ENCODE assay signal across 12 mouse cellular contexts in genomic region chr5:113943328-113943727, GRCm38 (mm10). TPM values are rescaled to one million over a fixed set of nuclear protein-coding genes. Genes with fewer than 3 reads are reported as not detected.
DNase-seq lines count a peak whose midpoint lies in the region; ATAC-seq and TF ChIP-seq lines count a peak whose summit lies in the region.
"Had no signal": no experiment of that assay in that cellular context is flagged by ENCODE, and none has a peak within 500 bp of the region (broad histone marks: within the 10 kb centered on the region; RNA-seq: fewer than 3 reads in every experiment).

No protein-coding gene starts in this region.

- DNase-seq in hindbrain, embryonic 10.5 days (ENCODE audit: low spot score): no peak
- DNase-seq in neural tube, embryonic 11.5 days (ENCODE audit: low spot score): peak; percentile 41
- peak; percentile 42 for DNase-seq in brain, embryonic 14.5 days (ENCODE audit: low read depth)
- DNase-seq in spleen, postnatal 14 days (ENCODE audit: low spot score in 2 of 2): no peak
- DNase-seq: embryo, embryonic 11 days; heart, adult 18-20 months; lung, adult 2 months had no signal

- H3K27me3 ChIP-seq in hindbrain, embryonic 10.5 days (ENCODE audit: insufficient read depth, poor library complexity, severe bottlenecking): no peaks in the 10 kb centered on the region
- no peaks in the 10 kb centered on the region for H3K27me3 ChIP-seq in hindbrain, embryonic 16.5 days (replicated peaks; ENCODE audit: control insufficient read depth, insufficient read depth, low read length)
- no peaks in the 10 kb centered on the region for H3K27me3 ChIP-seq in neural tube, embryonic 11.5 days (ENCODE audit: control insufficient read depth, insufficient read depth, low read length)
- no peaks in the 10 kb centered on the region for H3K27me3 ChIP-seq in neural tube, embryonic 15.5 days (replicated peaks)
- no peaks in the 10 kb centered on the region for H3K27me3 ChIP-seq in neural tube, embryonic 13.5 days

- H3K4me2 ChIP-seq in hindbrain, embryonic 16.5 days (ENCODE audit: low read length): no peak overlapping the region
- no peak overlapping the region for H3K4me2 ChIP-seq in neural tube, embryonic 11.5 days (ENCODE audit: low read depth)
- no peak overlapping the region for H3K4me2 ChIP-seq in neural tube, embryonic 15.5 days
- no peak overlapping the region for H3K4me2 ChIP-seq in neural tube, embryonic 13.5 days
- H3K4me2 ChIP-seq: liver, embryonic 11.5 days had no signal

- TF ChIP-seq POLR2A in brain, embryonic 14.5 days (IDR thresholded peaks at IDR 0.05; ENCODE audit: borderline replicate concordance, extremely low read depth, insufficient read depth, insufficient read length, poor library complexity, severe bottlenecking): no peak

- ATAC-seq in hindbrain, embryonic 16.5 days: no peak
- ATAC-seq in neural tube, embryonic 11.5 days (ENCODE audit: insufficient read depth, low FRiP score, low TSS enrichment): no peak
- no peak for ATAC-seq in neural tube, embryonic 15.5 days (ENCODE audit: low FRiP score)
- no peak for ATAC-seq in neural tube, embryonic 13.5 days (ENCODE audit: low read depth)

- 0 out of 2 replicates have a peak, but pooled peaks cover 4% of the 10 kb centered on the region for H3K9me3 ChIP-seq in hindbrain, embryonic 10.5 days
- no peaks in the 10 kb centered on the region for H3K9me3 ChIP-seq in hindbrain, embryonic 16.5 days (ENCODE audit: control insufficient read depth, low read length)
- H3K9me3 ChIP-seq in neural tube, embryonic 11.5 days (ENCODE audit: control insufficient read depth, low read length): no peaks in the 10 kb centered on the region
- no peaks in the 10 kb centered on the region for H3K9me3 ChIP-seq in neural tube, embryonic 15.5 days (replicated peaks)
- H3K9me3 ChIP-seq in neural tube, embryonic 13.5 days: no peaks in the 10 kb centered on the region
- H3K9me3 ChIP-seq: limb, embryonic 10.5 days had no signal

- TF ChIP-seq CTCF in brain, embryonic 14.5 days (IDR thresholded peaks at IDR 0.05; ENCODE audit: borderline replicate concordance, extremely low read depth, insufficient read depth, insufficient read length): no peak

- 82% methylated on average over 12 of the region's 12 CpGs for WGBS in hindbrain, embryonic 10.5 days
- WGBS in hindbrain, embryonic 16.5 days: 66% methylated on average over 12 of the region's 12 CpGs
- 77% methylated on average over 12 of the region's 12 CpGs for WGBS in neural tube, embryonic 11.5 days
- 57% methylated on average over 12 of the region's 12 CpGs for WGBS in neural tube, embryonic 15.5 days
- 64% methylated on average over 12 of the region's 12 CpGs for WGBS in neural tube, embryonic 13.5 days

- peaks cover 94% of the 10 kb centered on the region for H3K36me3 ChIP-seq in hindbrain, embryonic 10.5 days
- H3K36me3 ChIP-seq in hindbrain, embryonic 16.5 days (ENCODE audit: control insufficient read depth, insufficient read depth, low read length): peaks cover 48% of the 10 kb centered on the region
- peaks cover 18% of the 10 kb centered on the region for H3K36me3 ChIP-seq in neural tube, embryonic 11.5 days (ENCODE audit: control insufficient read depth, insufficient read depth, low read length)
- peaks cover 71% of the 10 kb centered on the region for H3K36me3 ChIP-seq in neural tube, embryonic 15.5 days
- H3K36me3 ChIP-seq in neural tube, embryonic 13.5 days: peaks cover 93% of the 10 kb centered on the region

- no peak overlapping the region for H3K9ac ChIP-seq in hindbrain, embryonic 16.5 days (ENCODE audit: low read depth, low read length)
- H3K9ac ChIP-seq in neural tube, embryonic 11.5 days (ENCODE audit: low read length): no peak overlapping the region
- H3K9ac ChIP-seq in neural tube, embryonic 15.5 days (replicated peaks): no peak overlapping the region
- H3K9ac ChIP-seq in neural tube, embryonic 13.5 days: no peak overlapping the region

- H3K27ac ChIP-seq in hindbrain, embryonic 10.5 days: peak overlapping the region; percentile 74
- no peak overlapping the region for H3K27ac ChIP-seq in hindbrain, embryonic 16.5 days (ENCODE audit: low read depth, low read length)
- H3K27ac ChIP-seq in neural tube, embryonic 11.5 days (ENCODE audit: low read depth, low read length): no peak overlapping the region
- no peak overlapping the region for H3K27ac ChIP-seq in neural tube, embryonic 15.5 days (replicated peaks)
- H3K27ac ChIP-seq in neural tube, embryonic 13.5 days (replicated peaks): peak overlapping the region; percentile 56; the same call in 1 of the 2 replicates
- H3K27ac ChIP-seq: limb, embryonic 10.5 days had no signal

- peaks cover 24% of the 10 kb centered on the region for H3K4me1 ChIP-seq in hindbrain, embryonic 10.5 days (replicated peaks)
- no peaks in the 10 kb centered on the region for H3K4me1 ChIP-seq in hindbrain, embryonic 16.5 days (ENCODE audit: control insufficient read depth, insufficient read depth, low read depth, low read length)
- no peaks in the 10 kb centered on the region for H3K4me1 ChIP-seq in neural tube, embryonic 11.5 days (ENCODE audit: control insufficient read depth, insufficient read depth, low read length)
- no peaks in the 10 kb centered on the region for H3K4me1 ChIP-seq in neural tube, embryonic 15.5 days
- peaks cover 9% of the 10 kb centered on the region; the same call in 1 of the 2 replicates for H3K4me1 ChIP-seq in neural tube, embryonic 13.5 days (replicated peaks)
- H3K4me1 ChIP-seq: limb, embryonic 10.5 days had no signal

- no peak overlapping the region for H3K4me3 ChIP-seq in hindbrain, embryonic 10.5 days
- no peak overlapping the region for H3K4me3 ChIP-seq in hindbrain, embryonic 16.5 days (ENCODE audit: low read length)
- no peak overlapping the region for H3K4me3 ChIP-seq in neural tube, embryonic 11.5 days (ENCODE audit: low read depth, low read length)
- no peak overlapping the region for H3K4me3 ChIP-seq in neural tube, embryonic 15.5 days (replicated peaks)
- no peak overlapping the region for H3K4me3 ChIP-seq in neural tube, embryonic 13.5 days
- H3K4me3 ChIP-seq: limb, embryonic 10.5 days had no signal

RNA-seq across cellular contexts. Expression of gene Coro1c, which starts 34.8 kb away (rescaled TPM):
- polyA plus RNA-seq in hindbrain, embryonic 10.5 days (2016; fragmentation: Nextera tagmentation; extraction: Ambion mirVana): 248 and 258 TPM in 2 replicates
- polyA plus RNA-seq in hindbrain, embryonic 16.5 days (2015; fragmentation: Nextera tagmentation; extraction: Ambion mirVana): 176 and 191 TPM in 2 replicates
- 256 and 297 TPM in 2 replicates for polyA plus RNA-seq in neural tube, embryonic 11.5 days (2014; fragmentation: Nextera tagmentation; extraction: Ambion mirVana)
- 160 and 162 TPM in 2 replicates for polyA plus RNA-seq in neural tube, embryonic 15.5 days (2015; fragmentation: Nextera tagmentation; extraction: Ambion mirVana)
- 136 and 202 TPM in 2 replicates for polyA plus RNA-seq in brain, embryonic 14.5 days (2012; rRNA removed)
- polyA plus RNA-seq in neural tube, embryonic 13.5 days (2015; fragmentation: Nextera tagmentation; extraction: Ambion mirVana): 183 and 200 TPM in 2 replicates

RNA-seq across cellular contexts. Expression of gene Ssh1, which starts 50.4 kb away (rescaled TPM):
- polyA plus RNA-seq in hindbrain, embryonic 10.5 days (2016; fragmentation: Nextera tagmentation; extraction: Ambion mirVana): 14.8 and 16.9 TPM in 2 replicates
- polyA plus RNA-seq in hindbrain, embryonic 16.5 days (2015; fragmentation: Nextera tagmentation; extraction: Ambion mirVana): 9.6 and 13.2 TPM in 2 replicates
- 23.9 and 24.5 TPM in 2 replicates for polyA plus RNA-seq in neural tube, embryonic 11.5 days (2014; fragmentation: Nextera tagmentation; extraction: Ambion mirVana)
- 9.8 and 13.1 TPM in 2 replicates for polyA plus RNA-seq in neural tube, embryonic 15.5 days (2015; fragmentation: Nextera tagmentation; extraction: Ambion mirVana)
- 12.2 and 19.2 TPM in 2 replicates for polyA plus RNA-seq in brain, embryonic 14.5 days (2012; rRNA removed)
- 12.9 and 16.8 TPM in 2 replicates for polyA plus RNA-seq in neural tube, embryonic 13.5 days (2015; fragmentation: Nextera tagmentation; extraction: Ambion mirVana)

Comparison
In these comparisons a context has a peak if more than half of its experiments do, and no peak if none do; other contexts are left out.
1. H3K27ac ChIP-seq: peak in hindbrain, embryonic 10.5 days (single experiment) and neural tube, embryonic 13.5 days (single experiment); none in hindbrain, embryonic 16.5 days (single experiment), neural tube, embryonic 11.5 days (single experiment) and neural tube, embryonic 15.5 days (single experiment).
2. DNase-seq: peak in neural tube, embryonic 11.5 days (single experiment) and brain, embryonic 14.5 days (single experiment); none in hindbrain, embryonic 10.5 days (single experiment) and spleen, postnatal 14 days (0 of 2).